Mouse (Mus musculus): Measurements from ENCODE around the gene Cryba1. TPM values are rescaled to one million over a fixed set of nuclear protein-coding genes. Genes with fewer than 3 reads are reported as not detected.

The Cryba1 gene
- polyA plus RNA-seq, 1 experiment, result 0.07 TPM

- Histone ChIP-seq H3K27me3 (ENCODE audit: control insufficient read depth, insufficient read depth, insufficient read length) (no peaks in the 10 kb centered on the region), H3ac (ENCODE audit: control insufficient read depth, insufficient read length, low read depth) (no peak overlapping the region), H3K79me3 (ENCODE audit: low read depth) (peaks cover 31% of the 10 kb centered on the region), H3K36me3 (ENCODE audit: control insufficient read depth, insufficient read depth) (peaks cover 94% of the 10 kb centered on the region), H3K79me2 (ENCODE audit: control insufficient read depth, insufficient read depth) (peaks cover 73% of the 10 kb centered on the region), H3K4me3 (ENCODE audit: insufficient read depth, poor library complexity, severe bottlenecking) (no peak overlapping the region)
- TF ChIP-seq CTCF (IDR thresholded peaks at IDR 0.05; ENCODE audit: control insufficient read depth, insufficient read depth, insufficient read length) (no peak), MYOD1 (IDR thresholded peaks at IDR 0.05; ENCODE audit: control insufficient read depth, insufficient read length, low read depth) (no peak), CEBPB (IDR thresholded peaks at IDR 0.05; ENCODE audit: low read depth) (no peak), MAX (IDR thresholded peaks at IDR 0.05) (no peak), USF1 (IDR thresholded peaks at IDR 0.05; ENCODE audit: low read depth) (no peak), FOSL1 (IDR thresholded peaks at IDR 0.05; ENCODE audit: insufficient read depth, low read length, poor library complexity, severe bottlenecking) (no peak), MYOG (IDR thresholded peaks at IDR 0.05; ENCODE audit: control insufficient read depth, extremely low read depth, insufficient read length) (no peak)
These were observed 11.3 kb downstream of the Cryba1 start for GRCm38 (mm10) chr11:77713736-77714135.

- Histone ChIP-seq H3K4me3 (ENCODE audit: insufficient read depth, poor library complexity, severe bottlenecking) (no peak overlapping the region), H3K27me3 (ENCODE audit: control insufficient read depth, insufficient read depth, insufficient read length) (no peaks in the 10 kb centered on the region), H3K79me2 (ENCODE audit: control insufficient read depth, insufficient read depth) (peaks cover 100% of the 10 kb centered on the region), H3ac (ENCODE audit: control insufficient read depth, insufficient read length, low read depth) (no peak overlapping the region), H3K36me3 (ENCODE audit: control insufficient read depth, insufficient read depth) (peaks cover 94% of the 10 kb centered on the region), H3K79me3 (ENCODE audit: low read depth) (peaks cover 73% of the 10 kb centered on the region)
- TF ChIP-seq MAX (IDR thresholded peaks at IDR 0.05), result no peak
- TF ChIP-seq USF1 (IDR thresholded peaks at IDR 0.05; ENCODE audit: low read depth), result no peak
- no peak for TF ChIP-seq CEBPB (IDR thresholded peaks at IDR 0.05; ENCODE audit: low read depth)
- TF ChIP-seq CTCF (IDR thresholded peaks at IDR 0.05; ENCODE audit: control insufficient read depth, insufficient read depth, insufficient read length), result no peak
- no peak for TF ChIP-seq FOSL1 (IDR thresholded peaks at IDR 0.05; ENCODE audit: insufficient read depth, low read length, poor library complexity, severe bottlenecking)
- TF ChIP-seq MYOG (IDR thresholded peaks at IDR 0.05; ENCODE audit: control insufficient read depth, extremely low read depth, insufficient read length), result no peak
- no peak for TF ChIP-seq MYOD1 (IDR thresholded peaks at IDR 0.05; ENCODE audit: control insufficient read depth, insufficient read length, low read depth)
These were observed 16.0 kb downstream of the Cryba1 start for GRCm38 (mm10) chr11:77709039-77709438.

GRCm38 (mm10) chr11:77705920-77706319 lies 19.2 kb downstream of the Cryba1 start:
- H3K79me3 ChIP-seq (ENCODE audit: low read depth), result peaks cover 86% of the 10 kb centered on the region
- TF ChIP-seq MYOD1 (IDR thresholded peaks at IDR 0.05; ENCODE audit: control insufficient read depth, insufficient read length, low read depth) (no peak), CTCF (IDR thresholded peaks at IDR 0.05; ENCODE audit: control insufficient read depth, insufficient read depth, insufficient read length) (no peak), FOSL1 (IDR thresholded peaks at IDR 0.05; ENCODE audit: insufficient read depth, low read length, poor library complexity, severe bottlenecking) (no peak), MAX (IDR thresholded peaks at IDR 0.05) (no peak), MYOG (IDR thresholded peaks at IDR 0.05; ENCODE audit: control insufficient read depth, extremely low read depth, insufficient read length) (no peak), USF1 (IDR thresholded peaks at IDR 0.05; ENCODE audit: low read depth) (no peak), CEBPB (IDR thresholded peaks at IDR 0.05; ENCODE audit: low read depth) (no peak)
- H3K36me3 ChIP-seq (ENCODE audit: control insufficient read depth, insufficient read depth), result peaks cover 94% of the 10 kb centered on the region
- H3K79me2 ChIP-seq (ENCODE audit: control insufficient read depth, insufficient read depth), result peaks cover 100% of the 10 kb centered on the region
- H3ac ChIP-seq (ENCODE audit: control insufficient read depth, insufficient read length, low read depth), result no peak overlapping the region
- no peak overlapping the region for H3K4me3 ChIP-seq (ENCODE audit: insufficient read depth, poor library complexity, severe bottlenecking)
- no peaks in the 10 kb centered on the region for H3K27me3 ChIP-seq (ENCODE audit: control insufficient read depth, insufficient read depth, insufficient read length)

DNA sequence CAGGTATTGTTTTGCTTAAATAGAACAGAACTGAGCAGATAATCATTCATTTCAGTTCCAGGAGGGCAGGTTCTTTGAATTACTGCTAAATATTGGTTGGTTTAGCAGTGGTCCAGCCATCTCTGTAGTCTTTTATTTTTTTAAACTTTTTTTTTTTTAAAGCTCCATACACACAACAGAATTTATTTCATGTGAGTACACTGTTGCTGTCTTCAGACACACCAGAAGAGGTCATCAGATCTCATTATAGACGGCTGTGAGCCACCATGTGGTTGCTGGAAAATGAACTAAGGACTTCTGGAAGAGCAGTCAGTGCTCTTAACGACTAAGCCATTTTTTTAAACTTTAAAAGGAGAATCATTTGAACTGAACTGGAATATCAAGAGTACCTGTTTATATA lies 27.9 kb downstream of the Cryba1 start:
- TF ChIP-seq FOSL1 (IDR thresholded peaks at IDR 0.05; ENCODE audit: insufficient read depth, low read length, poor library complexity, severe bottlenecking) (no peak), CTCF (IDR thresholded peaks at IDR 0.05; ENCODE audit: control insufficient read depth, insufficient read depth, insufficient read length) (no peak), USF1 (IDR thresholded peaks at IDR 0.05; ENCODE audit: low read depth) (no peak), MYOG (IDR thresholded peaks at IDR 0.05; ENCODE audit: control insufficient read depth, extremely low read depth, insufficient read length) (no peak), MYOD1 (IDR thresholded peaks at IDR 0.05; ENCODE audit: control insufficient read depth, insufficient read length, low read depth) (no peak), MAX (IDR thresholded peaks at IDR 0.05) (no peak), CEBPB (IDR thresholded peaks at IDR 0.05; ENCODE audit: low read depth) (no peak)
- Histone ChIP-seq H3K4me3 (ENCODE audit: insufficient read depth, poor library complexity, severe bottlenecking) (no peak overlapping the region), H3K79me2 (ENCODE audit: control insufficient read depth, insufficient read depth) (peaks cover 100% of the 10 kb centered on the region), H3K36me3 (ENCODE audit: control insufficient read depth, insufficient read depth) (peaks cover 97% of the 10 kb centered on the region), H3ac (ENCODE audit: control insufficient read depth, insufficient read length, low read depth) (no peak overlapping the region), H3K27me3 (ENCODE audit: control insufficient read depth, insufficient read depth, insufficient read length) (no peaks in the 10 kb centered on the region), H3K79me3 (ENCODE audit: low read depth) (peaks cover 96% of the 10 kb centered on the region)

DNA sequence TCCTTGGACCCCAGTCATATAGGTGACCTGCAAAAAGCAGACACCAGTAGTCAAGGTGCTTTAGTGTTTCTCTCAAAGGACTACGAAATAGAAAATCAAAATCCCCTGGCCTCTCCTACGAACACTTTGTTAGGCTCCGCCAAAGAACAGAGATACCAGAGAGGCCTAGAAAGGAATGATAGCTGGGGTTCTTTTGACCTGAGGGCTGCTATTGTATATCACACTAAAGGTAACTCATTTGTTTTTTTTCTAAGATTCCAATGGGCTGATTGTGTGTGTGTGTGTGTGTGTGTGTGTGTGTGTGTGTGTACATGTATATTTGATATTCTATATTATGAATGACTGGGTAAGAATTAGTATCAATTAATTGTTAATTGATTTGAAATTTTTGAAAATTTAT lies 32.1 kb downstream of the Cryba1 start:
- Histone ChIP-seq H3K27me3 (ENCODE audit: control insufficient read depth, insufficient read depth, insufficient read length) (no peaks in the 10 kb centered on the region), H3K79me2 (ENCODE audit: control insufficient read depth, insufficient read depth) (peaks cover 100% of the 10 kb centered on the region), H3K4me3 (ENCODE audit: insufficient read depth, poor library complexity, severe bottlenecking) (no peak overlapping the region), H3K36me3 (ENCODE audit: control insufficient read depth, insufficient read depth) (peaks cover 95% of the 10 kb centered on the region), H3ac (ENCODE audit: control insufficient read depth, insufficient read length, low read depth) (no peak overlapping the region), H3K79me3 (ENCODE audit: low read depth) (peaks cover 96% of the 10 kb centered on the region)
- TF ChIP-seq CEBPB (IDR thresholded peaks at IDR 0.05; ENCODE audit: low read depth) (no peak), USF1 (IDR thresholded peaks at IDR 0.05; ENCODE audit: low read depth) (no peak), MAX (IDR thresholded peaks at IDR 0.05) (no peak)

DNA sequence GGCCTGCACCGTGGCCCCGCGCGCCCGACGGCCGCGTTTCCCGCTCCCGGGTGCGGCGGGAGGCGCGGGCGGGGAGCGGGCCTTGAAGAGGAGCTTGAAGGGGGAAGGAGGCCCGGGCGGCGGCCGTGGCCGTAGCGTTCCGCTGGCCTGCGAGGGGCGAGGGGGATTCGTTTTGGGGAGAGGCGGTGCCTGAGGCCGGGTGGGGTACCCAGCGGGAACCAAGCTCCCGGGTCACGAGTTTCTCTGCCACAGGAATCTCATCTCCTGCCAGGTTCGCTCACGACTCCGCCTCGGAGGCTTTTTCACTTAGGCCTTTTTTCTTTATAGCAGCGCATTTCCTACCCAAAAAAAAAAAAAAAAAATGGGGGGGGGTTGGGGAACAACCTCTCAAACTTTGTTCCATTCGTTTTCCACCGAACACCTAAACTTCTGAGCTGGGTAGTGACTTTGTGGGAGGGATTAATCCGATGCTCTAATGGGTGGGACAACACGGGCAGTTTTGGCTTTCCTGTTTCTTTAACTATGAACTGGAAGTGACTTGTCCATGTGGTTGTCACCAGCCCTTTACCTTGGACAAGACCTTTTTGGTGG lies 37.4 kb downstream of the Cryba1 start:
- Histone ChIP-seq H3K36me3 (ENCODE audit: control insufficient read depth, insufficient read depth) (peaks cover 45% of the 10 kb centered on the region), H3K79me3 (ENCODE audit: low read depth) (peaks cover 58% of the 10 kb centered on the region), H3ac (ENCODE audit: control insufficient read depth, insufficient read length, low read depth) (peak overlapping the region; percentile 81), H3K4me3 (ENCODE audit: insufficient read depth, poor library complexity, severe bottlenecking) (peak overlapping the region; percentile 98), H3K27me3 (ENCODE audit: control insufficient read depth, insufficient read depth, insufficient read length) (no peaks in the 10 kb centered on the region), H3K79me2 (ENCODE audit: control insufficient read depth, insufficient read depth) (peaks cover 67% of the 10 kb centered on the region)
- TF ChIP-seq CEBPB (IDR thresholded peaks at IDR 0.05; ENCODE audit: low read depth) (no peak), MAX (IDR thresholded peaks at IDR 0.05) (peak; percentile 40)

Measured in C2C12 (cell line).